Mouse (Mus musculus): Measurements from ENCODE around the gene Col23a1. TPM values are rescaled to one million over a fixed set of nuclear protein-coding genes. Genes with fewer than 3 reads are reported as not detected.
"Not testable (repeated sequence)": the region's sequence is repeated elsewhere in the genome, so short reads cannot be mapped to it uniquely, and the experiment has no call there.

The Col23a1 gene
- total RNA-seq, 1 experiment from 2014 or later, result 0.25 TPM

DNA sequence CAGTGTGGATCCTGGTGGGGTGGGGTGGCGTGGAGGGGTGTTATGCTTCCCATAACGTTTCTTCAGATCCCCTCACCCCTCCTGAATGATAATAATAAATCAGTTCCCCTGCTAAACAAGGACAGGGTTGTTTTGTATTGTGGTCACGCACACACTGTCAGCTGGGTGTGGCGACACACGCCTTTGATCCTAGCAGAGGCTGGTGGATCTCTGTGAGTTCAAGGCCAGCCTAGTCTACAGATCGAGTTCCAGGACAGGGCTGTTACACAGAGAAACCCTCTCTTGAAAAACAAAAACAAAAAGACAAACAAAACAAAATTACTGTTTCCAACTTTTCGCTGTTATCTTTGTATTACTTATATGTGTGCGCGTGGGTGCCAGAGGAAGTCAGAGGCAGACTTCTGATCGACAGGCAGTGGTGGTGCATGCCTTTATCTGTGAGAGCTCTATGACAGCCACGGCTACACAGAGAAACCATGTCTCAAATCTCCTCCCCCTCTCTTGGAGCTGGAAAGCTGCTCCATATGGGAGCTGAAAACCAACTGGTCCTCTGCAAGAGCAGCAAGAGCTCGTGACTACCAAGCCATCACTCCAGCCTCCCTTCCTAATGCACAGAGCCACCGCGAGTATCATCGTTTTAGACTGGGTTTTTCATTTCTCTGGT, 340.1 kb downstream of the Col23a1 start:
- ATAC-seq (replicated peaks in 1 of 2; ENCODE audit: insufficient read depth in 1 of 2, low FRiP score in 2 of 2, low TSS enrichment in 1 of 2, low read depth in 1 of 2, poor library complexity in 2 of 2, severe bottlenecking in 2 of 2), result no peak

DNA sequence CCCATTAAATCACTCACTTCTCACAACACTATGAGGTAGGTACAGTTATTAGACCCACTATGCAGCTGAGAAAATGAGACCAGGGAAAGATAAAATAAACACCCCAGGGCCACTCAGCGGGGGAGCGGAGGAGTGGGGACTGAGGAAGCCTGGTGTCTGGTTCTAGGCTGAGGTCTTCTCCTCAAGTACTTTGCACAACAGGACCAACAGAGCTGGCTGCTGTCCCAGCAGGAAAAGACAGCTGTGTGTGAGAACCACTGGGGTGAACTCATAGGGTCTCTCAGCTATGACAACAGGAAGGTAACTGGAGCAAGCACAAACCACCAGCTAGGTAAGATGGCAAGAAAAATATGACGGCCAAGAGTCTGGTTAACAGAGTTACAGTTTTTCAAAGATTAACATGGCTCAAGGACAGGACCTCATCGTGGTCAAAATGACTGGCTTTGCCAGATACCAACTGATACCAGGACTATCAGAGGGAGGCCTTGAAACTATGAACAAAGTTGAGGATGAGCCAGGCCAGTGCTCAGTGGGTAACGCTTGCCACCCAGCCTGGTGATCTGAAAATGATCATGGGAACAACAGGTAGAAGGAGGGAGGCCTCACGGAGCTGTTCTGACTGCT, 342.5 kb downstream of the Col23a1 start:
- peak; percentile 15 to 22; a peak in 2 of 4 replicates for ATAC-seq (replicated peaks in 1 of 2; ENCODE audit: insufficient read depth in 1 of 2, low FRiP score in 2 of 2, low TSS enrichment in 1 of 2, low read depth in 1 of 2, poor library complexity in 2 of 2, severe bottlenecking in 2 of 2)

DNA sequence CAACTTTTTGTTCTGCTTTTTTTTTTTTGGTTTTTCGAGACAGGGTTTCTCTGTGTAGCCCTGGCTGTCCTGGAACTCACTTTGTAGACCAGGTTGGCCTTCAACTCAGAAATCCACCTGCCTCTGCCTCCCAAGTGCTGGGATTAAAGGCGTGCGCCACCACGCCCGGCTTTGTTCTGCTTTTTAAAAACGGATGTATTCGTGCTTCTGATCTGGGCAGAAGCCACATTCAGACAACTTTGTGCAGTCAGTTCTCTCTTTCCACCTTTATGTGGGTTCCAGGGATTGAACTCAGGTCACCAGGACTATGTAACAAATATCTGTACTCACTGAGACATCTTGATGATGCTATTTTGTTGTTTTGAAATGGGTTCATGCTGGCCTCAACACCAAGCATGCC, 343.5 kb downstream of the Col23a1 start:
- not testable (repeated sequence) for ATAC-seq (replicated peaks in 1 of 2; ENCODE audit: insufficient read depth in 1 of 2, low FRiP score in 2 of 2, low TSS enrichment in 1 of 2, low read depth in 1 of 2, poor library complexity in 2 of 2, severe bottlenecking in 2 of 2)

Other genes starting within 250 kb of the Col23a1 start
- gene Olfr1375, start 241.8 kb upstream of the Col23a1 start, total RNA-seq (2017), result not detected in 2 replicates
- 1.7 and 2.6 TPM in 2 replicates for gene Zfp354a, start 230.7 kb upstream of the Col23a1 start, total RNA-seq (2017)
- gene Gm12569, start 69.4 kb upstream of the Col23a1 start, total RNA-seq (2017), result not detected in 2 replicates
- 279 and 280 TPM in 2 replicates for gene Clk4, start 28.2 kb upstream of the Col23a1 start, total RNA-seq (2017)
- gene BC049762, start 26.9 kb upstream of the Col23a1 start, total RNA-seq (2017), result not detected in 2 replicates